Mouse (Mus musculus) testis, adult 2 months (tissue): ENCODE data around the gene Zfhx3. TPM values are rescaled to one million over a fixed set of nuclear protein-coding genes. Genes with fewer than 3 reads are reported as not detected.

ENCODE experiments used
- H3K27ac ChIP-seq: fragments of 200-500 bp; 2 replicates; pipeline ENCODE4 v1.5.1; 2012; ENCODE audit warnings: low read depth, low read length; ENCODE audit not compliant: control insufficient read depth, insufficient read depth
- H3K27me3 ChIP-seq: fragments of 200-500 bp; 2 replicates; pipeline ENCODE4 v1.6.1; 2012; ENCODE audit warnings: mild to moderate bottlenecking, low read length, moderate library complexity; ENCODE audit not compliant: control insufficient read depth, insufficient read depth
- H3K36me3 ChIP-seq: fragments of 200-500 bp; 2 replicates; pipeline ENCODE4 v1.6.1; 2012; ENCODE audit warnings: mild to moderate bottlenecking, low read length; ENCODE audit not compliant: control insufficient read depth, insufficient read depth
- H3K4me1 ChIP-seq: fragments of 200-500 bp; 2 replicates; pipeline ENCODE4 v1.6.1; 2012; ENCODE audit warnings: low read length; ENCODE audit not compliant: control insufficient read depth, insufficient read depth
- H3K4me3 ChIP-seq: fragments of 200-500 bp; 2 replicates; pipeline ENCODE4 v1.5.1; 2012; ENCODE audit warnings: low read depth, mild to moderate bottlenecking, low read length, moderate library complexity, mixed read lengths; ENCODE audit not compliant: control insufficient read depth
- CTCF ChIP-seq: fragments of 200-500 bp; IDR thresholded peaks from 2 replicates; pipeline ENCODE4 v1.5.1; 2012; ENCODE audit warnings: low read depth, mild to moderate bottlenecking, inconsistent platforms, low read length, moderate library complexity; ENCODE audit not compliant: control insufficient read depth, insufficient read depth, insufficient replicate concordance
- POLR2A ChIP-seq: fragments of 200-500 bp; IDR thresholded peaks from 2 replicates; pipeline ENCODE4 v1.6.1; 2012; ENCODE audit warnings: low read depth, mild to moderate bottlenecking, inconsistent platforms, low read length, moderate library complexity; ENCODE audit not compliant: control insufficient read depth
- polyA plus RNA-seq: library from polyadenylated mRNA; depleted of rRNA; stranded (reverse); fragments of >200 nt; gene quantifications from 2 replicates; pipeline ENCODE4 v1.2.3, GENCODE M21; 2012

Gene Zfhx3
- polyA plus RNA-seq, 1 experiment, result 11.9 TPM

DNA sequence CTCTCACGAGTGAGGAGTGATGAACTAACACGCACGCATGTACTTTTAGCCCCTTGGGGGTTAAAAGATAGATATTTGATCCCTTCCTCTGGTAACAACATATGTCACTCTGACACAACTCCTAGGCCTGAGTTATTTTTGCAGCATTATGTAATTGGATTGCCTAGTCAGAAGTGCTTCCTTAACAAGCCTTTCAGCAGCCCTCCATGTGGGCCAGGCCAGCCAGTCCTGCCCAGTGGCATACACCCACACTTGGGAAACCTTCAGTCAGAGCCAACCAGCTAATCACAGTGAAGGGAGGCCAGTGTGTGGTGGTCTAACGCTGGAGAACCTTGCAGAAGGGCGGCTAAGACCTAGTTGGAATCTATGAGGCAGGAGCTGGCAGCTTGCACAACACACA is 751.4 kb downstream of the Zfhx3 start:
- TF ChIP-seq POLR2A, result no peak
- no peak for TF ChIP-seq CTCF
- H3K36me3 ChIP-seq, result no peaks in the 10 kb centered on the region
- H3K4me3 ChIP-seq, result no peak overlapping the region
- H3K4me1 ChIP-seq, result peaks cover 16% of the 10 kb centered on the region
- no peaks in the 10 kb centered on the region for H3K27me3 ChIP-seq
- H3K27ac ChIP-seq, result no peak overlapping the region

GRCm38 (mm10) chr8:108694516-108694915 is 752.1 kb downstream of the Zfhx3 start:
- no peak for TF ChIP-seq POLR2A
- TF ChIP-seq CTCF, result no peak
- no peak overlapping the region for H3K27ac ChIP-seq
- H3K4me1 ChIP-seq, result peaks cover 18% of the 10 kb centered on the region
- H3K27me3 ChIP-seq, result no peaks in the 10 kb centered on the region
- H3K4me3 ChIP-seq, result no peak overlapping the region
- no peaks in the 10 kb centered on the region for H3K36me3 ChIP-seq

GRCm38 (mm10) chr8:108695242-108695880 is 752.9 kb downstream of the Zfhx3 start:
- TF ChIP-seq POLR2A, result no peak
- no peak for TF ChIP-seq CTCF
- Histone ChIP-seq H3K4me1 (peaks cover 22% of the 10 kb centered on the region), H3K27me3 (no peaks in the 10 kb centered on the region), H3K27ac (no peak overlapping the region), H3K4me3 (no peak overlapping the region), H3K36me3 (no peaks in the 10 kb centered on the region)

DNA sequence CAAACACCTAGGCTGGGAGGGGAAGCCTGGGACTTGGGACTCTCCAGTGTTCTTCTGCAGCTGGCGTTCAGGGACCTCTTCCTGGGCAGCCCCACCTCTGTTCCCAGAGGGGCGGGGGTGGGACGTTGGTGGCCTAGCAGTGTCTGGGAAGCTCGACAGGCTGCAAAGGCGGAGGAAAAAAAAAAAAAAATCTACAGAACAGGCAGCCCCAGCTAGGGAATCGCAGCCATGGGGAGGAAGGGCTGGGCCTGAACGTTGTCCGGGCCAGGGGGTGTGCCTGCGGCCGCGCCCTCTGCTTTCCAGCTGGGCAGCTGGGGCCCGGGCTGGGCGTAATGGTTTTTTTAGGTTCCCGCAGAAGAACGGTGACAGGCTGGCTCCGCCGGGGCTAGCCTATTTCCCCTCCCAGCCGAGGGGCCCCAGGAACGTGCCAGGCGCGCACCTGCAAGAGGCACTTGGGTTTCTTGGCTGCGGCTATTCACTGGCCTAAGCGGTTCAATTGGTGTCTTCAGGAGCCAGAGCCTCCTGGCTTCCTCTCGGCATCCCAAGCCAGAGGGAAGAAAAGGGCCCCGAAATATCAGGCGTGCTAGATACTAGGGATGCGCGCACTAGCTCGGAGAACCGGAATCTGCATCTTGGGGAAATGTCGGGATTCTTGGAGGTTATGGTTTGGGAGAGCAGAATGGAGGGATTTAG is 753.6 kb downstream of the Zfhx3 start:
- no peak for TF ChIP-seq CTCF
- TF ChIP-seq POLR2A, result no peak
- Histone ChIP-seq H3K27me3 (no peaks in the 10 kb centered on the region), H3K4me1 (peaks cover 21% of the 10 kb centered on the region), H3K4me3 (no peak overlapping the region), H3K27ac (no peak overlapping the region), H3K36me3 (no peaks in the 10 kb centered on the region)

DNA sequence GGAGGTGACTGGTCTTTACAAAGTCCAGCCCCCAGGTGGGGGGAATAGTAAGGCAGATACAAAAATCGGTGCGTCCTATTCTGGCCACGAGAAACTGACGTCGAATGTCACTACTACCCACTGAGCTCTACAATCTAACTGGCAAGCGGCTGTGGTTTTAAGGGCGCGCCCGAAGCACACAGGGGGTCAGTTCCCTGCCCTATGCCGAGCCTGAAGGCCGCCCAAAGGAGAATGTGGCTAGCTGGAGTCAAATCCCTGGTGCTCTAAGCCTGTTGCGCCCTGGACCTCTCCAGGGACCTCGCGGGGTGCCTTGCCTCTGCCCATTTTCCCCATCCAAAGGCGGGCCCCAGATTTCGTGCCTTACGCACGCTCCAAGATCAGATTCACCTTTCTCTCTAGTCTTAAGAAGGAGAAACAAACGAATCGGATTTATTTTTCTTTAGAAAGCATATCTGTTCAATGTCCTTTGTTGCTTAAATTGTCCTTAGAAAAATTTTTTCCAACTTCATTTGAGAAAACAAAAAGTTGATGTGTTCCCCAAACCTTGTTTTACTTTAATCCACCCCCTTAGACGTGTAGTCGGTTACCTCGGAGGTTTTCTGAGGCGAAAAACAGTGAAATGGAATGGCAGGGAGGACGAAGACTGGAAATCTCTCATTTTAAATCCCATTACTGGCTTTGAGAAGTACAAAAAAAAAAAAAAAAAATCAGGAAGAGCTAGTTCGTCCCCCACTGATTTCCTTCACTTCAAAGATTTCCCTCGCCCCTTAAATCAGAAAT is 754.4 kb downstream of the Zfhx3 start:
- Histone ChIP-seq H3K4me3 (no peak overlapping the region), H3K27me3 (no peaks in the 10 kb centered on the region), H3K36me3 (no peaks in the 10 kb centered on the region), H3K4me1 (peaks cover 16% of the 10 kb centered on the region), H3K27ac (no peak overlapping the region)
- TF ChIP-seq POLR2A (no peak), CTCF (no peak)

DNA sequence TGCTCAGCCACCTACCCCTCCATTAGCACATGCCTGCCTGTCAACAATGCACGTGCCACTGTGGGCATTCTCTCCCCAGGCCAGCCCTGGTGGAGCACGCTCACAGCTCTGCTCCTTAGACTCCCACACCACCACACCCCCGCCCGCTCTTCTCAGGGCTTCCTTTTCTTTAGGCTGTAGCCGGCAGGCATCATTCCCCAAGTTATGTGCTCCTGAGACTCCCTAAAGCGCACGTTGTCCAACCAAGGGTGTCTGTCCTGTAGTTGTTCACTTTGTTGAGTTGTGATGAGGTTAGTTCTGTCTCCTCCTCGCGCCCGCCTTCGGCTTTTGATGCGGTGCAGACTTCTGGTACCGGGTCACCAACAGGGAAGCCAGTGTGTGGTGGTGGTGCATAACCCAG is 755.1 kb downstream of the Zfhx3 start:
- Histone ChIP-seq H3K27ac (no peak overlapping the region), H3K4me3 (no peak overlapping the region), H3K36me3 (no peaks in the 10 kb centered on the region), H3K27me3 (no peaks in the 10 kb centered on the region), H3K4me1 (peaks cover 12% of the 10 kb centered on the region)
- no peak for TF ChIP-seq POLR2A
- TF ChIP-seq CTCF, result no peak

DNA sequence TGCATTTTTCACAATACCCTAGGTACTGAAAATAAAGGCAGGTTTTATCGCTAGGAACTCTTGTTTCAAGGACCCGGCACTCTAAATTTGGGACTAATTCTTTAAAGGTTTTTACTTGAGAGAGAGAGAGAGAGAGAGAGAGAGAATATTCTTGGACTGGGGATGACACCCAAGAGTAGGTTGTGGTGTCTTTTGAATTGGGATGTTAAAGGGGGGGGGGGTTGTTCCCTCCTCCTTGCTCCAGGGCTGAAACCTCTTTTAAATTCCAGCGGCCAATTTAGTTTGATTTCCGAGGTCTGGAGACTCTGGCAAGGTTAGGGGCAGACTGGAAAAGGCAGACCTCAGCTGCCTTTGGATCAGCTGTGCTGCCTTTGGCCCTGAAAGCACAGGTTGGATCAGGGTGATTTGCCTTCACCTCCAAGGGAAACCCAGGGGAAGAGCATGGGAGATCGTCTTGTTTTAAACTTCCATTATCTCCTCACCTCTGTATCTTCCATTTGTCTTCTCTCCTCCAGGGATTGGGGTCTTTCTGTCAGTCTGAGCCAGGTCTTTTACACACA is 755.7 kb downstream of the Zfhx3 start:
- H3K27me3 ChIP-seq, result no peaks in the 10 kb centered on the region
- H3K4me1 ChIP-seq, result peaks cover 12% of the 10 kb centered on the region
- no peak overlapping the region for H3K27ac ChIP-seq
- no peaks in the 10 kb centered on the region for H3K36me3 ChIP-seq
- no peak overlapping the region for H3K4me3 ChIP-seq
- TF ChIP-seq CTCF (no peak), POLR2A (no peak)

- H3K27ac ChIP-seq, result no peak overlapping the region
- TF ChIP-seq CTCF, result no peak
- no peak for TF ChIP-seq POLR2A
- H3K36me3 ChIP-seq, result no peaks in the 10 kb centered on the region
- no peaks in the 10 kb centered on the region for H3K27me3 ChIP-seq
- no peak overlapping the region for H3K4me3 ChIP-seq
- H3K4me1 ChIP-seq, result peaks cover 12% of the 10 kb centered on the region
Measured at GRCm38 (mm10) chr8:108699011-108699410, 756.6 kb downstream of the Zfhx3 start.
